Mouse (Mus musculus) left cerebral cortex, adult 9 months (tissue): ENCODE measurements at regions not wholly inside any gene's neighbourhood (a gene's known extent, or its start where the extent isn't known, plus 50 kb on each side); places are given as distances from the start of the nearest gene placed in this dataset.

Experiments
- DNase-seq, 2 experiments: peaks; one replicate each; pipeline ENCODE4 v3.0.0; 2022; ENCODE audit warnings: low spot score in 2 of 2

DNA sequence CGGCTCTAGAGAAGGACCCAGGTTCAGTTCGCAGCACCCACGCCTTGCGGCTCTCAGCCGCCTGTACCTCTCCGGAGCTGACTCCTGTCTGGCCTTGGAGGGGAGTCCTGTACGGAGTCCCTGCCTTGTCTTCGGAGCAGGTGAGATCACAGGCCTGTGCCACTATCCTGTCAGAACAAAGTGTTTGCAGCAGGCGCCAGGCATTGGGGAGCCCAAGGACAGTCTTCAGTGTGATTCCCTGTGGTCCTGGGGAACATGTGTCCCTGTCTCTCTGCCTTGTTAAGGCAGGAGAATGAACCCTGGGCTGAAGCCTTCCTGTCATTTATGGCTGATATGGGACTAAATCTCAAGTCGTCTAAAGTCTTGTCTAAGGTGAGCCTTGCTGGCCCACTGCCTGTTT, 176.5 kb downstream of the Vrk1 start:
- no peak for DNase-seq

GRCm38 (mm10) chr12:106191771-106192170, 181.7 kb downstream of the Vrk1 start:
- DNase-seq = no peak

DNA sequence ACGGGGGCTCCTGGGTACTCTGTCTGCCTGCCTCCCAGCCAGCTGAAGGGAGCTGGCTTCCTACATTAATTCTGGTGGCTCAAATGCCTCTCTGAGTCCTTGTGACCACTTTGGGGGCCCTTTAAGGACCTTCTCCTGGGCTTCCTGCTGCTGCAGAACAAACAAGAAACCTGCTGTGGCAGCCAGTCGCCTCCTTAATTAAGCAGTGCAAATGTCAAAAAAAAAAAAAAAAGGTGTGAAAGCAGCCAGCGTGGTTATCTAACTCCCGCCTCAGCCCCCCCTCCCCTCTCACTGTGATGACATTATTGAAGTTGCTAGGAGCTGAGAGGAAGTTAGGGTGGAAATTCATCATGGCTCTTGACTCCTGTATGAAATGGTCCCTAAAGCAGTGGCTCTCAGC, 189.3 kb downstream of the Vrk1 start:
- DNase-seq = no peak

DNA sequence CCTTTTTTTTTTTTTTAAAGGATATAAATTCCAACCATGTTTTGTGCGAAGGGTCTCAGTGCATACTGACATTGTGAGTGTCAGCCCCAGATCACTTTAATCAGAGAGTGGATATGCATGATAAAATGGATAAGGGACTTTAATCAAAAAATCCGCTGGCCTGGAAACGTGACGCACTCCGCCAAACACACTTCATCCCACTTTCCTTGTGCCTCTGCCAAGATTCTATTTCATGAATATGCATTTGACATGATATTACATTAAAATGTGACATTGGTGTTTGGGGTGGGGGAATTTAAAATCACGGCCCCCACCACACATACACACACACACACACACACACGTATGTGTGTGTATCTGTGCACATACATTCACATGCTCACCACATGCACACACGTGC, 193.5 kb downstream of the Vrk1 start:
- no peak for DNase-seq

GRCm38 (mm10) chr12:106210959-106211358, 200.9 kb downstream of the Vrk1 start:
- no peak for DNase-seq

DNA sequence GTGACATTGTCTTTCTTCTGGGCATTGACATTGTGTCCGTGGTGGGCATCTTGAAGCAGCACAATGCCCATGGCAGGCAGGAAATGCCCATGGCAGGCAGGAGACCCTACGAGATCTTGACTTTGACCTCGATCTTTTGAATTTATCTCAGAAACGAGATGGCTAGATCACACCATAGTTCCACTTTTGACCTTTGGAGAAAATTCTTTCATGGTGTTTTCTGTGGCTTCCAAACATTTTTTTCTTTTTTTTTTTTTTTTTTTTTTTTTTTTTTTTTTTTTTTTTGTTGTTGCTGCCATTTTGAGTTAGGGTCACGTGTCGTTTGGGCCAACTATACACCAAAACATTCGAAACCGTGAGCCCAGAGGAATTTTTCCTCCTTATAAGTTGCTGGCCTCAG, 201.5 kb downstream of the Vrk1 start:
- no peak for DNase-seq

DNA sequence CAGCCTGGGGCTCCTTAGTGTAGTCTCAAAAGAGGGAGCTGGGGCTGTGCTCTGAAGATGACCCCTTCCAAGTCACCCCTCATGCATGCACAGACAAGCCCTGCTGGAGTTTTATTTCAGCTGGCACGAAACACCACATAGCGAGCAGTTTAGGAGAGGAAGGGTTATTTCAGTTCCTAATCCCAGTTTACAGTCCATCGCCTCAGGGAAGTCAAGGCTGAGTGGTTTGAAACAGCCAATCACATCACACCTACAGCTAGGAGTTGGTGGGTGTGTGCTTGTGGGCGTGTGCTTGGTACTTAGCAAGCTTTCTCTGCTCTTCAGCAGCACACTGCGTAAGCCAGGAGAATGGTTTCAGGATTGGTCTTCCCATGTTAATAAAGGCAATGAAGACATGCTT, 202.4 kb downstream of the Vrk1 start:
- DNase-seq = no peak

DNA sequence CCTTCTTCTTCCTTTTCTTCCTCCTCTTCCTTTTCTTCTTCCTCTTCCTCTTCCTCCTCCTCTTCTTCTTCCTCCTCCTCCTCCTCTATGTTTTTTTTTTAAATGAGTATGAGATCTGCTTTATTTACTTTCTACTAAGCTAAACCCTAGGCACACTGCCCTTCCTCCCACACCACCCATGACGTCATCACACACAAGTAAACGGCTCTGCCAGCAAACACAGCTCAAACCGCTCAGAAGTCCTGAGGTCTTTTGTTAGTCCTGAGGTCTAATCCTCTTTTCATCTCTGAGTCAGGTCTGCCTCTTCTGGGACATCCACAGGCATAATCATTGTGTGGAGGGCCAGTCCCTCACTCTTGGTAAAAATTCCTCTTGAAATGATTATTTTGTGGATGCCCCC, 210.0 kb downstream of the Vrk1 start:
- no peak for DNase-seq

- no peak for DNase-seq
Measured at GRCm38 (mm10) chr12:106226276-106226675, 216.2 kb downstream of the Vrk1 start.

GRCm38 (mm10) chr12:106226776-106227562, 216.9 kb downstream of the Vrk1 start:
- DNase-seq = no peak

DNA sequence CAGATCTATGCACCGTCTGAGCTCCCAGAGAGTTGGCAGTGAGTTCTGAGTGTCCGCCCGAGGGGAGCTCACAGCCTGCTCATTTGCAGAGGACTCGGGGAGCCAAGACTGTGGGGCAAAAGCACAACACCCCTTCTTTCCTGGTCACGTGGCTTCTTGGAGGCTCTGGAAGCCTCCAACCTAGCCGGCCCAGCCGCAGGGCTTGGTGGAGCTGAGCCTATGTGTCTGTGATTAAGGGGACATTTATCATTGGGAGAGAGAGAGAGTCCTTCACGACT, 217.5 kb downstream of the Vrk1 start:
- DNase-seq = no peak

DNA sequence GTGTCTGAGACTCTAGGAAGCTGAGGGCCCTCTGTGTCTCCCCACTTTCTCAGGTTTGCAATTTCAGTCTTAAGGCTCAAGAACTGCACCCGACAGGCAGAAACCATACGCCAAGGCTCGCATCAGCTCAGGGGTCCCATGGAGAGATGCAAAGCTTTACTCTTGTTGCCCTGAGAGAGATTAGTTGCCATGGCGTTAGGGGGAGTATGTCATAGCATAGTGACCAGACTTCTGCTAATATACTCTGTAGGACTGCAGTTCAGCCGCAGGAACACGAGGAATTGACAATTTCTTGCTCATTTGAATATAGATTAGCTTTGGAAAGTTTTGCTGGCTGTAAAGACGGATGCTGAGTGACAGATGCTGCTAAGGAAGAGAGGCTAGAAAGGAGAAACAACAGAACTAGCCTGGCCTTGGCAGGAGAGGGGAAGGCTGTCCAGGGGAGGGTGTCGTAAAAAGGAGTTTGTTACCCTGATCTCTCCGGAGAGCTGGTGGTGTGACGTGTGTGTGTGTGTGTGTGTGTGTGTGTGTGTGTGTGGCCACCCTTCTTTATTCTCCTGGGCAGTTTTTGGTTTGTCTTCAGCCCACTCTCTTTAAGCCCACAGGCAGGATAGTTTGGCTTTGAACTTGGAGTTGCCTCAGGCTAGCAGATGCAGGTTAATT, 235.3 kb downstream of the Vrk1 start:
- no peak for DNase-seq

GRCm38 (mm10) chr12:106273591-106273990, 263.6 kb downstream of the Vrk1 start:
- no peak for DNase-seq

- DNase-seq = peak; percentile 15 to 22
Measured at GRCm38 (mm10) chr12:106277886-106278285, 267.9 kb downstream of the Vrk1 start.

DNA sequence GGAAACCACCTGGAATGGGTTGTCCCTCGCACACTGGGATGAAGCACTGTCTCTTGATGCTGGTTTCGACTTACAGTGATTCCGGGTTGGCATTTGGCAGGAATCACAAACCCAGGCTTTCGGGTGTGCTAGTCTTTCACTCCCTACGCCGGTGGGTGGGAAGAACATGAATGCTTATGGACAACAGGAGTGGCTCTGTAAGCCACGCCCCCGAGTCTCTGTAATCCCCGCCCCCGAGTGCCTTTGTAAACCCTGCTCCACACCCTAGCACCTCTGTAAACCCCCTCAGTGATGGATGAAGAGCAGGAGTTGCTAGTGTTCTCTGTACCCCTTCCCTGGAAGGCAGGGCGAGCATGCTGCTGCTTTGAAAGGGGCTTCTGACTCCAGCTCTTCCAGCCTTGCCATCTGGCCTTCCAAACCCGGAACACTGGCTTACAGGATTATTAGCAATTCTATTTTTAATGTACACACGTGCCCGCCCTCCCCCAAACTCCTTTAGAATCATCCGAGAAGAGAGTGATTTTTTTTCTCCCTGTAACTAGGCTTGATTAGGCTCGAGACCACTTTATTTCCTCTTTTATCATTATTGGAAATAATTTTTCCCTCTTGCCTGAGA, 272.6 kb downstream of the Vrk1 start:
- no peak for DNase-seq

- no peak for DNase-seq
Measured at GRCm38 (mm10) chr12:106284814-106285213, 274.8 kb downstream of the Vrk1 start.

DNA sequence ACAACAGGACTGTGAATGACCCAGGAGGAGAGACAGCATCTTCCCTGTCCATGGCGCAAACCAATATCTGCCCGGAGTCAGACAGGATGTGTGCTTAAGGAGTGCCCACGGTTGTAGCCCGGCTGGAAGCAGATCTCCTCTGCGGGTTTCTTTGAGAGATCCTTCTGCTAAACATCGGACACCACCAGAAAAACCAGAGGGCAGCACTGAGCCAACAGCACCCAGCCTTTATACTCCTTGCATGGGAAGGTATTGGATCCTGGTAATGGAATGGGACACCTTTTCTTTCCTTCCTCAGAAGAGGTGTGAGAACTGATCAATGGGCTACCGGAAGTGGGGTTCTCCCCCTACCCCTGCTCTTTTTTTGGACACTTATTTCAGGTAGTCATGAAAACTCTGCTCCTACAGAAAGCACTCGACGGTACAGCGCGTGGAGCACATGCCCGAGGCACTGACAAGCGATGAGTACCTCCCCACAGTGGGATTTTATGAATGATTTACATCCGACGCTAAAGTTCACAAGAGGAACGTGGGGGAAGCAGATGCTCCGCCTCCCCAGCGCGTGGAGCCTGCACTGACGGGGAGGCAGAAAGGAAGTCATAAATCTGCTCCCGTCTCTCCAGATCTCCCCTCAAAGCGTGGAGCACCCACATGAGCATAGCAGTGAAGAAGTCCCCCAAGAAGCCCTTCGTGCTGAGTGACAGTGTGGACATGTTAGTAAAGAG, 278.9 kb downstream of the Vrk1 start:
- DNase-seq = no peak

GRCm38 (mm10) chr12:106291476-106292046, 281.5 kb downstream of the Vrk1 start:
- DNase-seq = no peak

GRCm38 (mm10) chr12:106293117-106293516, 283.1 kb downstream of the Vrk1 start:
- no peak for DNase-seq

DNA sequence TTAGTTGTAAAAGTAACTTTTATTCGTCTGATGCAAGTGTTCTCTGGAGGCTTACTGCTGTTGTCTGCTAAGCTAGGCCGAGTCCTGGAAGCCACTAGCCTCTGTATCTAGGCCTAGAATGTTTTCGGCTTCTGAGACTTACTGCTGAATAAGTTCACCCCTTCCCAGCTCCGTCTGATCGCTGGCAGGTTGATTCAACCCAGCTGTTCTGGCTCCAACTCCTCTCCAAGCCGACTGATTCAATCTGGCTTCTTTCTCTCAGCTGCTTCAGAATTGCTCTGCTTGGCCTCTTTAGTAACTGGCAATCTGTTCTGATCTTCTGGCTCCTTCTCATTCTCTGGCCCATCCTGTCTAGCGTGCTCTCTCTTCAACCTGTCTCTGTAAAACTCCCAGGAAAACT, 285.6 kb downstream of the Vrk1 start:
- no peak for DNase-seq

GRCm38 (mm10) chr12:106302617-106303016, 292.6 kb downstream of the Vrk1 start:
- DNase-seq = no peak

DNA sequence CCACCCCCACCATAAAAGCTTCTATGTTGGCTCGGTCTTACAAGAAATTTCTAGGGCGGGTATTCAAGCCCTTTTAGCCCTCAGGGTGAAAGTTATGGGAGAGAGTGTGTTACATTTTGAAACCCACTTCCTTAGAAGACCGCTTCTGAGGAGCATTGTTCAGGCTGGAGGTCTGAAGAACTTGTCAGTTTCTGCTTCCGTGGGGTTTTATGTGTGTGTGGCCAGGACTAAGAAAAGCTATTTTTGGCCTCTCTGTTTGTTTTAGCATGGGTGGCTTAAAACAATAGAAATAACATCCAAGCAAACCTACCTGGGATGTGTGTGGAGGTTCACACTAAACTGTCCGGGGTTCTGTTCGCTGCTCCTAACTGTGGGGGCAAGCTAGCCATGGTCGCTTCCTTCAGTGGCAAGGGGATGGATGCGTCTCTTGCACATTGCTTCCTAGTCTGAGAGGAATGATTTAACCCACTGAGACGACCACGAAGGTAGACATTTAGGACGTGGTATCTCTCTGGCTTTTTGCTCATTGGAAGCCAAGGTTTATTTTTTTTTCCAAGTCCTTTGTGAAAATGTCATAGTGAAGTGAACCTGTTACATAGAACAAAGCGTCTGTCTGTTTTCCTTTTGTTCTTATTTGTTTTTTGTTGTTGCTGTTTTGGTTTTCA, 298.4 kb downstream of the Vrk1 start:
- DNase-seq = no peak
